ENCODE assay signal across 22 mouse cellular contexts in genomic region chr10:34341886-34342285, GRCm38 (mm10). TPM values are rescaled to one million over a fixed set of nuclear protein-coding genes. Genes with fewer than 3 reads are reported as not detected.
"Had no signal": no experiment of that assay in that cellular context is flagged by ENCODE, and none has a peak within 500 bp of the region (broad histone marks: within the 10 kb centered on the region; RNA-seq: fewer than 3 reads in every experiment).

No protein-coding gene starts in this region.

- H3K9me3 ChIP-seq: megakaryocyte, embryonic 14.5 days; neural tube, embryonic 13.5 days; neural tube, embryonic 15.5 days had no signal

- H3K4me3 ChIP-seq: megakaryocyte, embryonic 14.5 days; myocyte; neural tube, embryonic 13.5 days; neural tube, embryonic 15.5 days had no signal

- H3K27me3 ChIP-seq: megakaryocyte, embryonic 14.5 days; neural tube, embryonic 13.5 days; neural tube, embryonic 15.5 days had no signal

- H3K36me3 ChIP-seq: neural tube, embryonic 13.5 days; neural tube, embryonic 15.5 days had no signal

- H3K27ac ChIP-seq: macrophage; neural tube, embryonic 13.5 days; neural tube, embryonic 15.5 days had no signal

- DNase-seq: lung, adult 18-20 months; lung, embryonic 14.5 days; lung, postnatal 10 days; lung, postnatal 36 days; midbrain, embryonic 14.5 days; retina, postnatal 1 day; right cerebral cortex, adult 18-20 months; right cerebral cortex, postnatal 25 days; right cerebral cortex, postnatal 4 days; spleen, adult 18-20 months; thymus, adult 18-20 months; thymus, postnatal 14 days; thymus, postnatal 36 days had no signal

- ATAC-seq: midbrain, embryonic 16.5 days had no signal

- H3K4me1 ChIP-seq: neural tube, embryonic 13.5 days; neural tube, embryonic 15.5 days had no signal

- H3K9ac ChIP-seq: lung, embryonic 14.5 days; neural tube, embryonic 13.5 days; neural tube, embryonic 15.5 days had no signal

- H3K4me2 ChIP-seq: lung, embryonic 14.5 days; midbrain, embryonic 11.5 days; neural tube, embryonic 13.5 days; neural tube, embryonic 15.5 days had no signal

RNA-seq across cellular contexts. Expression of gene Col10a1, which starts 47.9 kb away (rescaled TPM):
- polyA plus RNA-seq: macrophage; midbrain, embryonic 11.5 days; neural tube, embryonic 11.5 days; neural tube, embryonic 13.5 days; small intestine, adult 2 months had no signal
